Mouse (Mus musculus): Measurements from ENCODE around the gene Gm10715. TPM values are rescaled to one million over a fixed set of nuclear protein-coding genes. Genes with fewer than 3 reads are reported as not detected.
"Not testable (repeated sequence)": the region's sequence is repeated elsewhere in the genome, so short reads cannot be mapped to it uniquely, and the experiment has no call there.

Gm10715 gene
- polyA plus RNA-seq (2012; rRNA removed): not detected in 2 replicates

- not testable (repeated sequence) for DNase-seq (ENCODE audit: low spot score)
Observed at GRCm38 (mm10) chr9:3036577-3036976, at the start of gene Gm10715. Gm10715 (plus strand) TSS chr9:3036877.

- not testable (repeated sequence) for DNase-seq (ENCODE audit: low spot score)
Observed at GRCm38 (mm10) chr9:3000445-3000972, 36.2 kb upstream of the Gm10715 start, which contains the start of gene Gm10722. Gm10722 (plus strand) TSS chr9:3000922.

- not testable (repeated sequence) for DNase-seq (ENCODE audit: low spot score)
Observed at GRCm38 (mm10) chr9:3001006-3001405, 35.7 kb upstream of the Gm10715 start.

GRCm38 (mm10) chr9:3001948-3002659 is 34.6 kb upstream of the Gm10715 start:
- DNase-seq (ENCODE audit: low spot score): not testable (repeated sequence)

- DNase-seq (ENCODE audit: low spot score): not testable (repeated sequence)
Observed at GRCm38 (mm10) chr9:3002794-3003396, 33.8 kb upstream of the Gm10715 start, which contains the start of gene Gm11168. Gm11168 (plus strand) TSS chr9:3003346.

GRCm38 (mm10) chr9:3006179-3006578 is 30.5 kb upstream of the Gm10715 start:
- DNase-seq (ENCODE audit: low spot score): not testable (repeated sequence)

- DNase-seq (ENCODE audit: low spot score): peak; percentile 24
Observed at GRCm38 (mm10) chr9:3006636-3007035, 30.0 kb upstream of the Gm10715 start.

GRCm38 (mm10) chr9:3007272-3007671 is 29.4 kb upstream of the Gm10715 start:
- not testable (repeated sequence) for DNase-seq (ENCODE audit: low spot score)

GRCm38 (mm10) chr9:3009331-3009730 is 27.3 kb upstream of the Gm10715 start:
- not testable (repeated sequence) for DNase-seq (ENCODE audit: low spot score)

GRCm38 (mm10) chr9:3012054-3012621 is 24.5 kb upstream of the Gm10715 start:
- DNase-seq (ENCODE audit: low spot score): not testable (repeated sequence)

- not testable (repeated sequence) for DNase-seq (ENCODE audit: low spot score)
Observed at GRCm38 (mm10) chr9:3012733-3013279, 23.9 kb upstream of the Gm10715 start, which contains the start of gene Gm10721. Gm10721 (plus strand) TSS chr9:3013140.

GRCm38 (mm10) chr9:3015354-3015753 is 21.3 kb upstream of the Gm10715 start, which contains the start of gene Gm10720:
Gm10720 (plus strand) TSS chr9:3015654.
- DNase-seq (ENCODE audit: low spot score): not testable (repeated sequence)

- not testable (repeated sequence) for DNase-seq (ENCODE audit: low spot score)
Observed at GRCm38 (mm10) chr9:3015896-3016295, 20.8 kb upstream of the Gm10715 start.

- not testable (repeated sequence) for DNase-seq (ENCODE audit: low spot score)
Observed at GRCm38 (mm10) chr9:3017108-3017507, 19.6 kb upstream of the Gm10715 start, which contains the start of gene Gm10719. Gm10719 (plus strand) TSS chr9:3017408.

GRCm38 (mm10) chr9:3018944-3019343 is 17.7 kb upstream of the Gm10715 start:
- DNase-seq (ENCODE audit: low spot score): not testable (repeated sequence)

- DNase-seq (ENCODE audit: low spot score): not testable (repeated sequence)
Observed at GRCm38 (mm10) chr9:3019835-3020727, 16.6 kb upstream of the Gm10715 start.

- not testable (repeated sequence) for DNase-seq (ENCODE audit: low spot score)
Observed at GRCm38 (mm10) chr9:3022316-3023008, 14.2 kb upstream of the Gm10715 start.

- DNase-seq (ENCODE audit: low spot score): not testable (repeated sequence)
Observed at GRCm38 (mm10) chr9:3023312-3023984, 13.2 kb upstream of the Gm10715 start, which contains the start of gene Gm10718. Gm10718 (plus strand) TSS chr9:3023547.

- not testable (repeated sequence) for DNase-seq (ENCODE audit: low spot score)
Observed at GRCm38 (mm10) chr9:3023985-3024648, 12.6 kb upstream of the Gm10715 start.
